Mouse (Mus musculus) cerebellum, adult (tissue): ENCODE results near the gene Rps8.
A peak's percentile ranks its signal among the peaks of the same experiment; 100 is the strongest.

Experiments used
- ATAC-seq: cut with Nextera tagmentation; 2 replicates; pipeline ENCODE4 v1.9.2; 2017; ENCODE audit warnings: mild to moderate bottlenecking, moderate library complexity, mixed read lengths; ENCODE audit not compliant: insufficient number of reproducible peaks, low FRiP score, low TSS enrichment

The Rps8 gene

GRCm38 (mm10) chr4:117126675-117127290 is 29.3 kb downstream of the Rps8 start, which contains the start of gene Tctex1d4:
TSS of gene Tctex1d4 (plus strand) at chr4:117126794.
- no peak for ATAC-seq

GRCm38 (mm10) chr4:117125910-117126674 is 30.0 kb downstream of the Rps8 start:
- no peak for ATAC-seq

GRCm38 (mm10) chr4:117125348-117125909 is 30.6 kb downstream of the Rps8 start, which contains the start of gene Btbd19:
TSS of gene Btbd19 (minus strand) at chr4:117125725.
- no peak for ATAC-seq

GRCm38 (mm10) chr4:117124518-117125347 is 31.3 kb downstream of the Rps8 start:
- no peak for ATAC-seq

GRCm38 (mm10) chr4:117124218-117124517 is 31.9 kb downstream of the Rps8 start:
- ATAC-seq: no peak

- ATAC-seq: no peak
Measured at GRCm38 (mm10) chr4:117123546-117124217, 32.4 kb downstream of the Rps8 start.

- no peak for ATAC-seq
Measured at GRCm38 (mm10) chr4:117122209-117122608, 33.8 kb downstream of the Rps8 start.

- peak; percentile 97 for ATAC-seq
Measured at GRCm38 (mm10) chr4:117120445-117121414, 35.3 kb downstream of the Rps8 start.

- ATAC-seq: no peak
Measured at GRCm38 (mm10) chr4:117120052-117120444, 36.0 kb downstream of the Rps8 start.

GRCm38 (mm10) chr4:117119636-117120035 is 36.4 kb downstream of the Rps8 start:
- ATAC-seq: no peak

- no peak for ATAC-seq
Measured at GRCm38 (mm10) chr4:117117931-117118330, 38.1 kb downstream of the Rps8 start.

GRCm38 (mm10) chr4:117115592-117115991 is 40.5 kb downstream of the Rps8 start:
- no peak for ATAC-seq

GRCm38 (mm10) chr4:117113237-117113636 is 42.8 kb downstream of the Rps8 start:
- no peak for ATAC-seq

- ATAC-seq: no peak
Measured at GRCm38 (mm10) chr4:117110985-117111384, 45.1 kb downstream of the Rps8 start.

GRCm38 (mm10) chr4:117110249-117110648 is 45.8 kb downstream of the Rps8 start:
- no peak for ATAC-seq

GRCm38 (mm10) chr4:117109330-117109729 is 46.7 kb downstream of the Rps8 start:
- no peak for ATAC-seq

- no peak for ATAC-seq
Measured at GRCm38 (mm10) chr4:117108524-117108849, 47.6 kb downstream of the Rps8 start.

- no peak for ATAC-seq
Measured at GRCm38 (mm10) chr4:117107813-117108523, 48.1 kb downstream of the Rps8 start.

- ATAC-seq: no peak
Measured at GRCm38 (mm10) chr4:117105127-117105526, 50.9 kb downstream of the Rps8 start.
